Mouse (Mus musculus) lung, adult 18-20 months (tissue): ENCODE data around the gene Krt42.
"Not testable (repeated sequence)": the region's sequence is repeated elsewhere in the genome, so short reads cannot be mapped to it uniquely, and the experiment has no call there.

ENCODE experiments used
- DNase-seq, 2 experiments: peaks; one replicate each; pipeline ENCODE4 v3.0.0; 2022; ENCODE audit warnings: mixed read lengths in 2 of 2

The Krt42 gene

DNA sequence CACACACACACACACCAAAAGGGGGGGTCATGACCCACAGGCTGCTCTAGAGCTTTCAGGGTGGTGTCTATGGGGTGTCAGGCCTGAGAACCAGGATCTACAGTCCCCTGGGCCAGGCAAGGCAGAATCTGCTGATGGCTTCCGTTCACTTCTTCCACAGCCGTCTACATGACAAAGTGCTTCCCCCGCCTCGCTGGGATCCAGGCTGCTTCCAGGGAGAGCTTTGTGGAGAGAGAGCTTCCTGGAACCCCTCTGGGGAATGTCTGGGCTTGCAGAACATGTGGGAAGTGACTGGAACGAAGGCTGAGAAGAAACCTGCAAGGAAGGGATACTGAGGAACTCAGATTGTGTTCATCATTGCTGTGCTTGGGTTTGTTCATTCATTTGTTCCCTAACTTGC, 9.1 kb upstream of the Krt42 start:
- DNase-seq: no peak

DNA sequence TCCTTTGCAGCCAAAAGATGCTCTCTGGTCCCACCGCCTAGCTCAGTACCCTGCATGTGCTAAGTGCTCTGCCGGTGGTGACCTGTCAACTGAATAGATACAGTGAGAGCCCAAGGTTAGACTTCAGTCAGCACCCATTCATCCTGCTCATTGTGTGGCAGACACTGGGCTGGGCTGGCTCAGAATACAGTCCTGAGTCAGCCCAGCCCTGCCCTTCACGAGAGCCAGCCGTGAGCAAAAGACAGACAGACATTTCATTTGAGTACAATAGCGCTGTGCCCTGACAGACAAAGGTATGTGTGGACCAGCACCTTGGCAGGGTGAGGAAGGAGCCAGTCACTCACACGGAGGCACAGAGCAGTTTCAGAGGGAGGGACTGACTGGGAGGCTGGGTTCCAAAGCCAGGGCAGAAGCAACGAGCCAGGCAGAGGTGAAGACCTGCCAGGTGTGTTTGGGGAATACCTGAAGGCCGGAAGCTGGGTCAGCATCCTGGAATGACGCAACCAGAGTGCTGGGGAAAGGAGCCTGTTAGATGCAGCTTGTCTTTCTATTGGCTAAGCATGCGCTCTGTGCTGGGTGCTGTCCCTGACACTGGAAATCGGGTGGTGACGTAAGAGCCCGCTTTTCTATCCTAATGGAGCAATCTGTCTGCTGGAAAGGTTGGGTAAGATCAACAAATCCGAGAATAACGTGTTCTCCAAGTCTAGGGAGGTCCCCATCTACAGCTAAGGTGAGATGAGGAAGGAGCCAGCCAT, 8.2 kb upstream of the Krt42 start:
- no peak for DNase-seq

DNA sequence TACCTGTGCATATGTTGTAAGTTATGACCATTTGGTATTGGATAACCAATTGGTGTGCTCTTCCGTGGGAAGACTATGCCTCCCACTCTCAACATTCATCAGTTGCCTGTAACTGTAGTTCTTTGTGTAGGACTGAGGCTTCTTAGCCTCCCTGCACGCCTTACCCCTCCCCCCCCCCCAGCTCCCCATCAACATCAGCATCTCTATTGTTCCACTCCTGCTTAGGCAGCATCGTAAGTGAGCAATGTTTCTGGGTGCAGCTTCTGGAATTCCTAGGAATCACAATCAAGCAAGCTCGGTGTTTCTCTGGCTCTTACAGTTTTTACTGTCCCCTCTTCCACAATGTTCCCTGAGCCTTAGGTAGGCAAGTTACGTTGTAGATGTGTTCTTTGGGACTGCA, 5.8 kb upstream of the Krt42 start:
- no peak for DNase-seq

DNA sequence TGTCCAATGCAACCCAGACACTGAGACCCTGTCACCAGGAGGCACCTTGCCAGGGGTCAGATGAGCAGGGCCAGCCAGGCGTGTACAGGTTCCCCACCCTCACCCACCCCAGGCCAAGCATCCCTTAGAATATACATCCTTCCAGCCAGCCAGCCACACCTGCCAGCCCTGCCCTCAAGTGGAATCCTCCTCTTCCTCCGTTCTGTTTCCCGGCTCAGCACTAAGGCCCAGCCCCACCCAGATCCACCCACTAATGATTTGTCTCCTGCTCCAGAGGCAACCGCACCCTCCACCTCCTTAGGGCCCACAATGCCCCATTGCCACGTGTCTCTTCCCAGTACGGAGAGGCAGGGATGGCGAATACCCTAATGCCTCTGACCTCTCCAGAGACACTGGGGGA, 5.0 kb upstream of the Krt42 start:
- DNase-seq: no peak

DNA sequence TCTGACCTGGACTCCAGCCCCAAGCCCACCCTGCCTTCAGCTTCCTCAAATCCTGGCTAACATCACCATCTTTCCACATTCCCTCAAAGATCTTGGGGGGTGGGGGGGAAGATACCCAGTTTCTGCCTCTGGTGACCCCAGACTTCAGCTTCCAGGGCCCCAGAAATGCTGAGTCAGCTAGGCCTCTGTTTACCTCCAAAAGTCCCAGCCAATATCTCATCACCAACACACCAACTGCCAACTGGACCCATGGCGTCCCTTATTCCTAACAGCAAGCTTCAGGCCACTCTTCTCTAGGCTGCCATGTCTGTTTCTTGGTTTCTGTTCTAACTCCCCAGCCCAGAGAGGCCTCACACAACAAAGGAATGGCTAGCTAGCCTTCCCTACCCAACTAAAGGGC, 2.2 kb upstream of the Krt42 start:
- DNase-seq: no peak

DNA sequence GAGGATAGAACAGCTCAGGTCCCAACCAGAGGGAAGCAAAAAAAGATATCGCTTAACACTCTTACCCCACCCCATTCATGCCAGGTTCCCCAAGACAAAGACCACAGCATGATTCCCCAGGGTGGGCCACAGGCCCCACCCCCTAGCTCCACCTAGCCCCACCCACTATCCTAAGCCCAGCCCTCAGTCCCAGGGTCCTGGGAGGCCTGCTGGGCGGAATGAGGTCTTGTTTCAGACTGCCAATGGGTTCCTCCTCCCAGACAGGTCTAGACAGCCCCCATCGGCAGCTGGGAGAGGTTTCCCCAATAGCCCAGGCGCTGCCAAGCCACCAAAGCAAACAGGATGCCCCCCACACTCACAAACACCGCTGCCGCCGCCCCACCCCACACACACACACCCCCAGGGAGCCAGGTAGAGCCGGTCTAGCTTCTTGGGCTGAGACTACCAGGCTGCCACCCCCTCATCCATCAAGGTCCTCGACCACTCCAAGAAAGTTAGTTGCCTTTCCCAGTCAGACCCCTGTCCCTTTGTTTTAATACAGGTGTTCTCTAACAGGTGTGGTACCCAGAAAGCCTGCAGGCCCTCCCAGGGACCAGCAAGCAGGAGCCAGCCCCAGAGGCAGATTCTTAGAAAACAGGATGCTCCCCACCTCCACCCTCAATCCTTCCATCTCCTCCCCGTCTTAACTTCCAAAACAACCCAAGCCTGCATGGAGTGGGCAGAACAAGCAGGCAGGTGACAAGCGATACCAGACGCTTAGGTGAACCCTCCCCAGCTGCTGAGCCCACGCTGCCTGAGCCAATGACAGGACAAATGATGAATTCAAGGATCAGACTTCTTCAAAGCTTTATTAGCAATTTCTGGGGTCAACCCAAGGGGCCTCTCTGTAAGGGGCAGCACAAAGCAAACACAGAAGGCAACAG, 7.4 kb downstream of the Krt42 start:
- DNase-seq: no peak

DNA sequence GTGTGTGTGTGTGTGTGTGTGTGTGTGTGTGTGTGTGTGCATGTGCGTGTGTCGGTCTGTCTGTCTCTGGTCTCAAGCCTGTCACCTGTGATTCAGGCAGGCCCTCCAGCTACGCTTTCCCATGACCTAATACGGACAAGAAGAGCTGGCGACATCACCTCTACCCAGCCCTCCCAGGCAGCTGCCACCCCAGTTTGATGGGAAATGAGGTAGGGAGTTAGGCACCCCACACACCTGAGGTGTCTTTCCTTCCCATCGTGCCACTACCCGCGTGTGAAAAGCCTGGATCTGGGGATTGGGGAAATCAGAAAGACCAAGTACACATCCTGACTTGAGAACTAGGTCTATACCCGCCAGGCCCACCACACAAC, 8.5 kb downstream of the Krt42 start:
- DNase-seq: no peak

DNA sequence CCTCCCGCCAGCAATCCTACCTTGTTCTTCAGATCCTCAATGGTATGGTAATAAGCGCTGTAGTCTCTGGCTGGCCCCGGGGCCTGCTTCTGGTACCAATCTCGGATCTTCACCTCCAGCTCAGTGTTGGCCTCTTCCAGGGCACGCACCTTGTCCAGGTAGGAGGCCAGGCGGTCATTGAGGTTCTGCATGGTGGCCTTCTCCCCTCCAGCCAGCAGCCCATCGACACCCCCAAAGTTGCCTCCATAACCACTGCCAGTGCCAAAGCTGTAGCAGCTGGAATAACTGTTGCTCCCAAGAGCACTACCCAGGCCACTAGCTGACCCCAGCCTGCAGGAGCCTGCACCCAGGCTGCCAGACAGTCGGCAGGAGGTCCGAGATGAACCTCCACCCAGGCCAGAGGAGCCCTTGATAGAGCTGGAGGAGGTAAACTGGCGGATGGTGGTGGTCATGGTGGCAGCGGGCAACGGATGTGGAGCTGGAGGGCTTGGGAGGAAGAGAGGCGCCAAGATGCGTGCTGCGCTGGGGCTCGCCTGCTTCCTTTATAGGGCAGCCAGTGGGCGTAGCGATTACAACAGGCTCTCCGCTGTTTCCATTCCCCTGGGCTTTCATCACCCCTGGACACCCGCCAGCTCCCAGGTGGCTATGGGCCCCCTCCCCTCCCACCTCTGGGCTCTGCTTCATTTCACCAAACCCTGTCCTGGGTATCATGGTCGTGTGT, 9.0 kb downstream of the Krt42 start, which contains the start of gene Krt17:
TSS of gene Krt17 (minus strand) at position 516 of the 721 bp plus-strand sequence.
- DNase-seq: no peak

DNA sequence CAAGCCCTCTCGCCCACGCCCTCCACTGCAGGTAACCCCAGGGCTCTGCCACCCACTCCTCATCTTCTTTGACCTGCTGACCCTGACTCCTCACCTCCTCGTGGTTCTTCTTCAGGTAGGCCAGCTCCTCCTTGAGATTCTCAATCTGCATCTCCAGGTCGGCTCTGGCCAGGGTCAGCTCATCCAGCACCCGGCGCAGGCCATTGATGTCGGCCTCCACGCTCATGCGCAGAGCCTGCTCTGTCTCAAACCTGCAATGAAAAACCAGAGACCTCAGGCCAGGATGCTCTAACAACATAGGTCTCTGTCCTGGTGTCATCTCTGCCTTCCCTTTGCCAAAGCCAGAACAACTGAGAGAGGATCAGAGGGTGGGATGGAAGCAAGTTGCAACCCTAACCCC, 10.6 kb downstream of the Krt42 start:
- DNase-seq: no peak

DNA sequence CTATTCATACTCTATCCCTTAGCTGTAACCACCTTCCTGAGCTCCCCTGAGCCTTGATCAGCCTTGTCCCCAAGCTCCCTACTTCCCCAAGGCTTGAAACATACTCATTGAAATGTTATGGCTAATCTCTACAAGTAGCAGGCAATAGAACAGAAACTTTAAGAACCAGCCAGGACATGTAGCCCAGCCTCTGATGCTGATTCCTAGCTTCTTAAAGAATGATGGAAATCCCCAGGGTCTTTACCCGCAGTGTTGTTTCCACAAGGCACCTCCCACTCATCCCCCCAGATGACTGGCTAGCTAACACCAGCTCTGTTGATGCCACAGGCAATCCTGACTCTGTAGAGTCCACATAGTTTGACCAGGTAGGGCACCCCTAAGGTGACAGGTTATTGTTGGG, 11.7 kb downstream of the Krt42 start:
- no peak for DNase-seq

DNA sequence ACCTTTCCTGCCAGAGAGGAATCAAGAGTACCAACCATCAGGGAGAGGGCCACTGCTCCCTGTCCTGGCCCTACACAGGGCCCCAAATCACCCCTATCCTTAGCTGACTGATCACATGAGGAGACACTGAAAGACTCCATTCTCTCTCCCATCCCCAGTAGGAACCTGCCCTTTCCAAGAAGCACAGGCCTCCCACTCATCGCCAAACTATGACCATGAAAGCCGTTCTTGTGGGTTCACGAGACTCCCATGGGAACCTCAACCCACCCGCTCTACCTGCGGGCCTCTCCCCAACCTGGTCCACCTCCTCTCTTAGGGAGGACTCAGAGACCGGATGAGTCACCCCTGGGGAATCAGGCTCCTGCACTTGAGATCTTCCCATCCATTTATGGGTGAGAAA, 14.2 kb downstream of the Krt42 start:
- DNase-seq: no peak

DNA sequence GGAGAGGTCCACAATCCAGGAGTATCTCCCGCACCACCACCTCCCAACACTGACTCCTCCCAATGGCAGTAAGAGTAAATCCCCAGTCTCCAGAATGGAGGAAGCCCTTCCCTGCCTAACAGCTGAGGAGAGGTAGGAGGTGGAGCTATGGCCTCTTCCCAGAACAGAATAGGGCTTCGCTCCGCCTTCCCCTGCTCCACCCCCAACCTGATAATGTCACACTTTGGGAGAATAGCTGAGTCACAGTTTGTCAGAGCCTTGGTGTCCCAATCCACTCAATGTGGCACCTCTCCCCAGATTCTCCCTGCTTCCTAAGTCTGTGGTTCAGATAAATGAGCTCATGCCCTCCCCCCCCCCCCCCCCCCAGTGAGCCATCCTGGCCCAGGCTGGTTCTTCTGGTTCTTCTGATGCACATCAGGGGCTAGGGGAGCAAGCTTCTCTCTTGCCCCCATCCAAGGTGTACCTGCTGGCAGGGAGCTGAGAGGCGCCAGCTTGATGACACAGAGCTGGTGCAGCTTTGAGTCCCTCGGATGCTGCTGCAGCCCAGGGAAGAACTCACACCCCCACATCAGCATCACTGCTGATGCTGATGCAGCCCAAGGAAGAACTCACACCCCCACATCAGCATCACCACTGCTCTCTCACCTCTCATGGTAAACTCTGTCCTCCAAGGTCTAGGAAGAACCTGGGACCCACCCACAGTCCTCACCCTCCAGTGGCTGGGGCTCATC, 15.1 kb downstream of the Krt42 start:
- DNase-seq: no peak

DNA sequence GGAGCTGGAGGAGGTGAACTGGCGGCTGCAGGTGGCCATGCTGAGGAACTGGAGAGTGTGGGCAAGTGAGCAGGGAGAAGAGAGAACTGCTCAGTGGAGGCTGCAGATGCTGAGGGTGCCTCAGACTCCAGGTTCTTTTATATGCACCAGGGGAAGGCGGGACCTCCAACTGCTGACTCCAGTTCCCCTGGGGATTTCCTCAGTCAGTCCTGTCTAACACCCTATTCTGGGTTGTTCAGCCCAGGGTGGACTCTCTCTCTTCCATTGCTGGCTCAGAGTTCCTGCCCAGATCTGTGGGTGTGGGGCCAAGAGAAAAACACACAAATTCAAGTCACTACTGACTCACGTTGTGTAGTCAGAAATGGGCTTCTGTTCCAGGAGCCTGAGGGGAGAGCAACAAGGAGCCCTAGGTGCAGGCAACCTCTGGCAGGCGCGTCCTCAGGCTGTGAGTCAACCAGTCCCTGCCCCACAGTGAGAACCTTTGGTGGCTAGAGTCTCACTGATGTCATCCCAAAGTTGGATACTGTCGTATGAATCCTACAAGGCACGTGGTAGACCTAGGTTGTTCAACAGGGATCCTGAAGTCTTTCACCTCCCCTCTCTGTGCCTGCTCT, 20.7 kb downstream of the Krt42 start, which contains the start of gene Krt16:
TSS of gene Krt16 (minus strand) at position 51 of the 614 bp plus-strand sequence.
- no peak for DNase-seq

DNA sequence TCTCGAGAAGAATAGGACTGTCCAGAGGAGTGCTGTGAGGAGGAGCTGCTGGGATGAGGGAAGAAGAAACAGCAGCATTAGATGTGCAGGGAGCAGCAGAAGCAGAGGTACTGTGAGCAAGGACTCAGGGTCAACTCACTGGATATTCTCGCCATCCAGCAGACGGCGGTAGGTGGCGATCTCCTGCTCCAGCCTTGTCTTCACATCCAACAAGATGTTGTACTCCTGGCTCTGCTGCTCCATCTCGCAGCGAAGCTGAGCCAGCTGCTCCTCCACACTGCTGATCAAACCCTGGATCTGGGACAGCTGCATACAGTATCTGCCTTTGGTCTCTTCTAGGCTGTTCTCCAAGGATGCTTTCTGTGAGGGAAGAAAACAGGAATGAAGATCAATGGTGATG, 23.2 kb downstream of the Krt42 start:
- not testable (repeated sequence) for DNase-seq

DNA sequence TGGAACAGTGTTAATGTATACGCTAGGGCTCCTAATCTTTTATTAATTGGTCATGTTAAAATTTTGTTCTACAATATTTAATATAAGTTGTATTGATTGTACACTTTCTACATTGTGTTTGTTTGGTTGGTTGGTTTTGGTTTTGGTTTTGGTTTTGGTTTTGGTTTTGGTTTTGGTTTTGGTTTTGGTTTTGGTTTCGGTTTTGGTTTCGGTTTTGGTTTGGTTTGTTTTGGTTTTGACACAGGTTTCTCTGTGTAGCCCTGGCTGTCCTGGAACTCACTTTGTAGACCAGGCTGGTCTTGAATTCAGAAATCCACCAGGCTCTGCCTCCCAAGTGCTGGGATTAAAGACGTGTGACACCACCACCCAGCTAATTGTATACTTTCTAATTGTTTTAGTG, 29.4 kb downstream of the Krt42 start:
- DNase-seq: not testable (repeated sequence)

DNA sequence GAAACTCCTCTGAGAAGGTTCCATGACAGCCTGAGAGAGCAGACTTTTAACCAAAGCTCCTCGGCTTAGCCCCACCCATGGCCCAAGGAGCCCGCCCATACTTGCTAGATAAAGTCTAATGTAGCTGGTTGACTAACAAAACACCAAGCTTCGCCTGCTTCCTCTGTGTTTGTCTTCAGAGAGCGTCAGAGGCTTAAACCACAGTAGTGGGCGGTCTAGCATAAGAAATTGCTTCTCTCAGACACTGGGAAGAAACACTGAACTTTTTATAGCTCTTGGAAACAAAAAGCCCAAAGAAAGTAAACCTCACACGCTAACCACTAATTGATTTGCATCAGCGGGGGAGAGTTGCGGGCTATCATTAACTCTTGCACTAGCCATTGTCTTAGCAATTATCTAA, 47.9 kb downstream of the Krt42 start:
- DNase-seq: no peak

DNA sequence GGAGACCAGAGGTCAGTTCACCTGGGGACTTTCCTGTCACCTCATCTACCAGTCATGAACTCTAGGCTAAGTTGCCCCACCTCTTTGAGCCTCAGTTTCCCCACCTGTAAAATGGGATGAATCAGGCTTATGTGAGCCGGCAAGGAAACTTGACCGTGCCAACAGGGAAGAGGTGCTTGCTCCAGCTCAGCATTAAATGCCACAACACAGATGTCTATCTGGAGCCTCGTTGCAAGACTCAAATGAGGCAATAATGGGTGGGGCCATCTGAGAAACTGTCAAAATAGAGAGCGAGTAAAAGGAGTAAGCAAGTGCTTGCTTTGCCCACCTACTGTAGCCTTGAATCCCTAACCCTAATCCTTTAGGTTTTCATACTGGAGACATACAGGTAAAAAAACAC, 50.4 kb downstream of the Krt42 start:
- DNase-seq: no peak
